Comparison of ENCODE assay signal across 8 mouse cellular contexts in the genomic region with DNA sequence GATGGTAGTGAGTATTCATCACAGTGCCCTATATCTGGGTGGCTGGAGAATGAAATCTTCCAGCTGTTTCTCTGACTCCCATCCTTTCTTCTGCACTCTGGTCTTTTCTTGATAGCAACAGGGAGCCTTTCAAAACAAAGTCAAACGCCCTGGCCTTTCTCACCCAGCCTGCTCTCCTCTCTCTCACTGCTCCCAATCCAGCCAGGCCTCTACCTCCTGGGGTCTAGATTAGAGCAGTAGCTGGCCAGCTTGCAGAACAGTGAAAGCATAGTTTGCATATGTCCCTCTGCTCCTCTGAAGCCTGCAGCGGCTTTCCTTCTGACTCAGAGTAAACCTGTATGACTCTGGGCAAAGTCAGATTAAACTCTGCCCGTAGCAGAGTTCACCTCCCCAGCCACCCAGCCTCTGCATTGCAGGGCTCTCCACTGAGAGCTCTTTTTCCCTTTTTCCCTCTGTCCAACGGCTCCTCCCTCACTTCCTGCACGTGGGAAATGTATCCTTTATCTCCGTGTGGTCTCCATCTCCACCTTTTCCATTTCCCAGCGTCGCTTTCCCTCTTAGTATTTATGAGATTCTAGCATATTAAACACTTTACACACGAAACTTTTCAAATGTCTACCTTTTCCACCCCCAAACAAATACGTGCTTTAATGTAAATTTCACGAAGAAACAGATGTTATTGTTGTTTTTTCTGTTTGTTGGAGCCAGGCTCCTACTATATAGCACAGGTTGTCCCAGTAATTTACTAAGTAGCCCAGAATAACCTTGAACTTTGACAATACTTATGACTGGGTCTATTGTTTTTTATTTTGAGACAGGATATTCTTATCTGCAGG. TPM values are rescaled to one million over a fixed set of nuclear protein-coding genes. Genes with fewer than 3 reads are reported as not detected.
DNase-seq lines count a peak whose midpoint lies in the region; ATAC-seq and TF ChIP-seq lines count a peak whose summit lies in the region.

A gene (plus strand): TSS at position 786 of the 836 bp plus-strand sequence.

- H3K9ac ChIP-seq in forebrain, embryonic 12.5 days, result 0 out of 2 replicates have a peak within 1 kb of the TSS, but pooled peaks have one; percentile 29
- H3K9ac ChIP-seq in hindbrain, embryonic 15.5 days, result peak within 1 kb of the TSS; percentile 12; the same call in 1 of the 2 replicates
- no peak within 1 kb of the TSS; the same call in 1 of the 2 replicates for H3K9ac ChIP-seq in liver, postnatal 0 days (replicated peaks)

- no peak for TF ChIP-seq EP300 in liver, postnatal 0 days (IDR thresholded peaks at IDR 0.05; ENCODE audit: low read depth)

- 0 out of 2 replicates have a peak within 1 kb of the TSS, but pooled peaks have one; percentile 46 for H3K27ac ChIP-seq in forebrain, embryonic 12.5 days
- H3K27ac ChIP-seq in hindbrain, embryonic 15.5 days (replicated peaks), result peak within 1 kb of the TSS; percentile 81
- peak within 1 kb of the TSS; percentile 85 for H3K27ac ChIP-seq in liver, postnatal 0 days (ENCODE audit: low read depth)

- ATAC-seq in erythroblast, adult 5-6 weeks (replicated peaks; ENCODE audit: low FRiP score, poor library complexity, severe bottlenecking), result no peak
- no peak for ATAC-seq in CD4-positive, CD25-positive, alpha-beta regulatory T cell, adult 4 months
- ATAC-seq in forebrain, embryonic 12.5 days (ENCODE audit: low FRiP score), result no peak
- ATAC-seq in hindbrain, embryonic 15.5 days (ENCODE audit: low FRiP score, low read depth), result no peak
- ATAC-seq in liver, postnatal 0 days, result no peak
- no peak for ATAC-seq in erythroid progenitor cell, adult 5-6 weeks (replicated peaks; ENCODE audit: low FRiP score, poor library complexity, severe bottlenecking)

- peak within 1 kb of the TSS; percentile 88 for H3K4me3 ChIP-seq in erythroblast, embryonic 14.5 days (replicated peaks)
- peak within 1 kb of the TSS; percentile 83 for H3K4me3 ChIP-seq in forebrain, embryonic 12.5 days (replicated peaks)
- peak within 1 kb of the TSS; percentile 64 for H3K4me3 ChIP-seq in hindbrain, embryonic 15.5 days
- peak within 1 kb of the TSS; percentile 37; the same call in 1 of the 2 replicates for H3K4me3 ChIP-seq in liver, postnatal 0 days (ENCODE audit: low read depth, low read length)

- peak within 1 kb of the TSS; percentile 75 for H3K4me2 ChIP-seq in forebrain, embryonic 12.5 days
- peak within 1 kb of the TSS; percentile 69 for H3K4me2 ChIP-seq in hindbrain, embryonic 15.5 days
- H3K4me2 ChIP-seq in liver, postnatal 0 days (ENCODE audit: low read depth, low read length), result peak within 1 kb of the TSS; percentile 73

- peaks cover 33% of the 10 kb centered on the region for H3K4me1 ChIP-seq in erythroblast, embryonic 14.5 days (ENCODE audit: control insufficient read depth)
- peaks cover 11% of the 10 kb centered on the region for H3K4me1 ChIP-seq in forebrain, embryonic 12.5 days
- peaks cover 16% of the 10 kb centered on the region for H3K4me1 ChIP-seq in hindbrain, embryonic 15.5 days (replicated peaks)
- peaks cover 24% of the 10 kb centered on the region for H3K4me1 ChIP-seq in liver, postnatal 0 days (ENCODE audit: insufficient read depth)

- 29% methylated on average over 11 of the region's 11 CpGs for WGBS in forebrain, embryonic 12.5 days
- 34% methylated on average over 11 of the region's 11 CpGs for WGBS in hindbrain, embryonic 15.5 days
- WGBS in liver, postnatal 0 days (ENCODE audit: insufficient replicate concordance), result 49% methylated on average over 11 of the region's 11 CpGs

- no peaks in the 10 kb centered on the region; the same call in 1 of the 2 replicates for H3K27me3 ChIP-seq in erythroblast, embryonic 14.5 days (ENCODE audit: control insufficient read depth)
- peaks cover 4% of the 10 kb centered on the region; the same call in 1 of the 2 replicates for H3K27me3 ChIP-seq in forebrain, embryonic 12.5 days
- no peaks in the 10 kb centered on the region for H3K27me3 ChIP-seq in hindbrain, embryonic 15.5 days
- no peaks in the 10 kb centered on the region for H3K27me3 ChIP-seq in liver, postnatal 0 days (ENCODE audit: insufficient read depth, low read length)

- H3K36me3 ChIP-seq in erythroblast, embryonic 14.5 days (ENCODE audit: control insufficient read depth), result peaks cover 4% of the 10 kb centered on the region
- no peaks in the 10 kb centered on the region for H3K36me3 ChIP-seq in forebrain, embryonic 12.5 days (replicated peaks)
- no peaks in the 10 kb centered on the region for H3K36me3 ChIP-seq in hindbrain, embryonic 15.5 days
- peaks cover under 1% of the 10 kb centered on the region for H3K36me3 ChIP-seq in liver, postnatal 0 days (replicated peaks; ENCODE audit: insufficient read depth, low read length)

- H3K9me3 ChIP-seq in erythroblast, embryonic 14.5 days (ENCODE audit: control insufficient read depth, low read length), result peaks cover 3% of the 10 kb centered on the region; the same call in 1 of the 2 replicates
- no peaks in the 10 kb centered on the region for H3K9me3 ChIP-seq in forebrain, embryonic 12.5 days
- no peaks in the 10 kb centered on the region for H3K9me3 ChIP-seq in hindbrain, embryonic 15.5 days
- H3K9me3 ChIP-seq in liver, postnatal 0 days (ENCODE audit: low read length), result 0 out of 2 replicates have a peak, but pooled peaks cover 4% of the 10 kb centered on the region

- TF ChIP-seq CTCF in liver, postnatal 0 days (IDR thresholded peaks at IDR 0.05; ENCODE audit: low read depth), result no peak

- DNase-seq in liver, postnatal 0 days, result no peak
- DNase-seq in urinary bladder, postnatal 14 days (ENCODE audit: low spot score), result no peak

RNA-seq across cellular contexts. Expression of the gene that starts here (rescaled TPM):
- 1.1 and 1.2 TPM in 2 replicates for polyA plus RNA-seq in erythroblast, embryonic 14.5 days (2012)
- 7.7 and 13.4 TPM in 2 replicates for total RNA-seq in erythroblast, adult 5-6 weeks (2015; ENCODE audit: low replicate concordance)
- total RNA-seq in erythroblast, adult 5-6 weeks (2017; ENCODE audit: low replicate concordance), result 18.0 and 19.2 TPM in 2 replicates
- polyA plus RNA-seq in CD4-positive, CD25-positive, alpha-beta regulatory T cell, adult 4 months (2017; shearing (Covaris generic)), result 10 to 100 TPM; 43.5 to 50.2 TPM
- polyA plus RNA-seq in forebrain, embryonic 12.5 days (2016; fragmentation: Nextera tagmentation; extraction: Ambion mirVana), result 50.7 and 50.8 TPM in 2 replicates
- polyA plus RNA-seq in hindbrain, embryonic 15.5 days (2015; fragmentation: Nextera tagmentation; extraction: Ambion mirVana), result 32.3 and 34.8 TPM in 2 replicates
- polyA plus RNA-seq in liver, postnatal 0 days (2015; fragmentation: Nextera tagmentation; extraction: Ambion mirVana), result 20.9 and 22.9 TPM in 2 replicates
- 13.4 and 31.7 TPM in 2 replicates for total RNA-seq in erythroid progenitor cell, adult 5-6 weeks (2015; ENCODE audit: low replicate concordance)
- 9.5 and 26.3 TPM in 2 replicates for total RNA-seq in erythroid progenitor cell, adult 5-6 weeks (2017; ENCODE audit: low replicate concordance)

Comparison
In these comparisons a context has a peak if more than half of its experiments do, and no peak if none do; other contexts are left out.
1. H3K4me3 ChIP-seq: peak in every context shown above with its lines; median percentile 88 in erythroblast, embryonic 14.5 days; 83 in forebrain, embryonic 12.5 days; 64 in hindbrain, embryonic 15.5 days; 37 in liver, postnatal 0 days.